Mouse (Mus musculus) lung, postnatal 25 days (tissue): ENCODE data around the gene Hjurp.

Source experiments
- DNase-seq: peaks from one replicate; pipeline ENCODE4 v3.0.0; 2022; ENCODE audit warnings: low spot score

Hjurp gene

GRCm38 (mm10) chr1:88223011-88223515 is 54.4 kb downstream of the Hjurp start:
- DNase-seq = peak; percentile 6

GRCm38 (mm10) chr1:88222216-88222615 is 55.2 kb downstream of the Hjurp start:
- DNase-seq = peak; percentile 0

- peak; percentile 3 for DNase-seq
Observed at GRCm38 (mm10) chr1:88220336-88220735, 57.1 kb downstream of the Hjurp start.

- DNase-seq = peak; percentile 1
Observed at GRCm38 (mm10) chr1:88219054-88219453, 58.4 kb downstream of the Hjurp start.

- no peak for DNase-seq
Observed at GRCm38 (mm10) chr1:88218591-88218990, 58.8 kb downstream of the Hjurp start.

- peak; percentile 1 for DNase-seq
Observed at GRCm38 (mm10) chr1:88218051-88218450, 59.4 kb downstream of the Hjurp start.

GRCm38 (mm10) chr1:88217576-88217975 is 59.9 kb downstream of the Hjurp start:
- peak; percentile 0 for DNase-seq

- DNase-seq = no peak
Observed at GRCm38 (mm10) chr1:88217144-88217543, 60.3 kb downstream of the Hjurp start.

- no peak for DNase-seq
Observed at GRCm38 (mm10) chr1:88216551-88216950, 60.9 kb downstream of the Hjurp start.

- peak; percentile 0 for DNase-seq
Observed at GRCm38 (mm10) chr1:88215466-88216380, 61.7 kb downstream of the Hjurp start.

GRCm38 (mm10) chr1:88214462-88214952 is 62.9 kb downstream of the Hjurp start:
- DNase-seq = no peak

- DNase-seq = peak; percentile 5
Observed at GRCm38 (mm10) chr1:88213766-88214461, 63.5 kb downstream of the Hjurp start.

GRCm38 (mm10) chr1:88213061-88213460 is 64.4 kb downstream of the Hjurp start:
- DNase-seq = peak; percentile 0
